Mouse (Mus musculus) myocyte (in vitro differentiated cells): Measurements from ENCODE around the gene Xntrpc.

ENCODE experiments used
- E2F4 ChIP-seq: IDR thresholded peaks from one replicate; pipeline ENCODE4 v1.6.1; 2011; ENCODE audit warnings: mild to moderate bottlenecking, control low read depth, moderate library complexity; ENCODE audit not compliant: insufficient read depth
- MAX ChIP-seq: IDR thresholded peaks from one replicate; pipeline ENCODE4 v1.6.1; 2011; ENCODE audit warnings: low read depth, mild to moderate bottlenecking, control low read depth
- MYOD1 ChIP-seq, 3 experiments: IDR thresholded peaks; one replicate each; pipeline ENCODE4 v1.6.1; 2011; ENCODE audit warnings: control low read depth in 2 of 3, low read depth in 2 of 3, mild to moderate bottlenecking in 2 of 3, moderate library complexity in 1 of 3; ENCODE audit not compliant: insufficient read length in 2 of 3, control insufficient read depth in 1 of 3
- MYOG ChIP-seq, 3 experiments: IDR thresholded peaks; one replicate each; pipeline ENCODE4 v1.6.1; 2011; ENCODE audit warnings: control low read depth in 2 of 3, low read depth in 2 of 3, mild to moderate bottlenecking in 2 of 3; ENCODE audit not compliant: insufficient read length in 2 of 3, control insufficient read depth in 1 of 3, insufficient read depth in 1 of 3
- POLR2A ChIP-seq: IDR thresholded peaks from one replicate; pipeline ENCODE4 v1.6.1; 2011; ENCODE audit warnings: low read depth, mild to moderate bottlenecking, control low read depth, moderate library complexity; ENCODE audit not compliant: insufficient read length
- POLR2AphosphoS2 ChIP-seq: IDR thresholded peaks from one replicate; pipeline ENCODE4 v1.6.1; 2011; ENCODE audit warnings: low read depth, control low read depth; ENCODE audit not compliant: insufficient read length
- REST ChIP-seq: IDR thresholded peaks from one replicate; pipeline ENCODE4 v1.6.1; 2011; ENCODE audit warnings: mild to moderate bottlenecking, control low read depth, moderate library complexity; ENCODE audit not compliant: insufficient read depth, insufficient read length
- SRF ChIP-seq: IDR thresholded peaks from one replicate; pipeline ENCODE4 v1.6.1; 2011; ENCODE audit warnings: low read depth; ENCODE audit not compliant: control insufficient read depth, insufficient read length
- TCF12 ChIP-seq: IDR thresholded peaks from one replicate; pipeline ENCODE4 v1.6.1; 2011; ENCODE audit warnings: mild to moderate bottlenecking, control low read depth; ENCODE audit not compliant: poor library complexity, insufficient read depth, severe bottlenecking
- USF1 ChIP-seq: IDR thresholded peaks from one replicate; pipeline ENCODE4 v1.6.1; 2011; ENCODE audit warnings: low read depth, mild to moderate bottlenecking, control low read depth, moderate library complexity

GRCm38 (mm10) chr7:102025187-102026119 lies 40.1 kb upstream of the Xntrpc start:
- no peak for TF ChIP-seq POLR2A
- TF ChIP-seq SRF: no peak
- no peak for TF ChIP-seq POLR2AphosphoS2
- no peak for TF ChIP-seq MYOD1 (IDR thresholded peaks at IDR 0.05; ENCODE audit: control insufficient read depth in 1 of 3, insufficient read length in 2 of 3, low read depth in 2 of 3)
- no peak for TF ChIP-seq TCF12
- TF ChIP-seq USF1: no peak
- no peak for TF ChIP-seq E2F4
- no peak for TF ChIP-seq MAX
- TF ChIP-seq REST: no peak
- TF ChIP-seq MYOG (IDR thresholded peaks at IDR 0.05; ENCODE audit: control insufficient read depth in 1 of 3, insufficient read depth in 1 of 3, insufficient read length in 2 of 3, low read depth in 2 of 3): no peak
